Mouse (Mus musculus) stomach, postnatal 0 days (tissue): ENCODE results near the gene Lmf2. TPM values are rescaled to one million over a fixed set of nuclear protein-coding genes. Genes with fewer than 3 reads are reported as not detected.

ENCODE experiments used
- ATAC-seq: fragments of 200-750 bp; cut with Nextera tagmentation; 2 replicates; pipeline ENCODE4 v1.8.0; 2017; ENCODE audit not compliant: low FRiP score, low TSS enrichment
- DNase-seq: peaks from one replicate; pipeline ENCODE4 v3.0.0-alpha.2; 2016; ENCODE audit warnings: low spot score
- H3K27ac ChIP-seq: fragments of 300-500 bp; sonication (generic); replicated peaks from 2 replicates; pipeline ENCODE4 v1.5.1; 2014; ENCODE audit warnings: mild to moderate bottlenecking, control low read depth
- H3K27me3 ChIP-seq: fragments of 300-500 bp; sonication (generic); 2 replicates; pipeline ENCODE4 v1.6.1; 2014; ENCODE audit warnings: low read length; ENCODE audit not compliant: control insufficient read depth, insufficient read depth
- H3K36me3 ChIP-seq: fragments of 300-500 bp; sonication (generic); 2 replicates; pipeline ENCODE4 v1.6.1; 2014; ENCODE audit warnings: low read length, mixed read lengths; ENCODE audit not compliant: control insufficient read depth, insufficient read depth
- H3K4me1 ChIP-seq: fragments of 300-500 bp; sonication (generic); replicated peaks from 2 replicates; pipeline ENCODE4 v1.6.1; 2014; ENCODE audit warnings: antibody characterized with exemption; ENCODE audit not compliant: control insufficient read depth, insufficient read depth
- H3K4me2 ChIP-seq: fragments of 300-500 bp; sonication (generic); replicated peaks from 2 replicates; pipeline ENCODE4 v1.6.1; 2014; ENCODE audit warnings: low read depth, mild to moderate bottlenecking, control low read depth, moderate library complexity
- H3K4me3 ChIP-seq: fragments of 300-500 bp; sonication (generic); 2 replicates; pipeline ENCODE4 v1.5.1; 2014; ENCODE audit warnings: low read depth, low read length, control low read depth
- H3K9ac ChIP-seq: fragments of 300-500 bp; sonication (generic); 2 replicates; pipeline ENCODE4 v1.6.1; 2014; ENCODE audit warnings: mild to moderate bottlenecking, low read length, control low read depth, mixed read lengths
- H3K9me3 ChIP-seq: fragments of 300-500 bp; sonication (generic); 2 replicates; pipeline ENCODE4 v1.6.1; 2016; ENCODE audit warnings: low read length; ENCODE audit not compliant: control insufficient read depth
- CTCF ChIP-seq: IDR thresholded peaks from 2 replicates; pipeline ENCODE4 v1.5.1; 2016; ENCODE audit warnings: antibody characterized with exemption, low read depth, mild to moderate bottlenecking, moderate library complexity
- EP300 ChIP-seq: optimal IDR thresholded peaks from 2 replicates; pipeline ENCODE3; 2016; ENCODE audit warnings: antibody characterized with exemption
- WGBS: fragments of 180-500 bp; shearing (Covaris S2); extraction: QIAGEN DNeasy Blood & Tissue Kit; methylation state at CpG from one replicate; pipeline ENCODE4 v1.1.7; 2014; 5-methylcytosine and 5-hydroxymethylcytosine counted together
- microRNA-seq: library from miRNA; unstranded; fragments of <30 nt; microRNA quantifications from one replicate; pipeline ENCODE4, GENCODE M21; 2016
- polyA plus RNA-seq: library from polyadenylated mRNA; unstranded; fragments of >200 nt; fragmentation: Nextera tagmentation; extraction: Ambion mirVana; gene quantifications from 2 replicates; pipeline ENCODE4 v1.2.1, GENCODE M21; 2015

Lmf2 gene
- polyA plus RNA-seq, 1 experiment from 2014 or later: 24.4 TPM

- H3K27ac ChIP-seq: no peak overlapping the region
- 32% methylated on average over 3 of the region's 3 CpGs for WGBS
- peak overlapping the region; percentile 93 for H3K9ac ChIP-seq
- no peaks in the 10 kb centered on the region for H3K9me3 ChIP-seq
- H3K4me3 ChIP-seq: peak overlapping the region; percentile 98
- peaks cover 2% of the 10 kb centered on the region; the same call in 1 of the 2 replicates for H3K4me1 ChIP-seq
- H3K4me2 ChIP-seq: peak overlapping the region; percentile 89
- TF ChIP-seq EP300: no peak
- no peak for TF ChIP-seq CTCF
- H3K36me3 ChIP-seq: no peaks in the 10 kb centered on the region
- ATAC-seq (0 out of 2 replicates have a peak, but pooled peaks have one; percentile 1), DNase-seq (no peak)
- H3K27me3 ChIP-seq: no peaks in the 10 kb centered on the region
Observed at GRCm38 (mm10) chr15:89314107-89314506, 41.4 kb downstream of the Lmf2 start.

- no peak overlapping the region for H3K27ac ChIP-seq
- H3K4me1 ChIP-seq: peaks cover 2% of the 10 kb centered on the region; the same call in 1 of the 2 replicates
- no peaks in the 10 kb centered on the region for H3K27me3 ChIP-seq
- 69% methylated on average over 4 of the region's 4 CpGs for WGBS
- no peaks in the 10 kb centered on the region for H3K9me3 ChIP-seq
- no peak overlapping the region for H3K9ac ChIP-seq
- ATAC-seq (no peak), DNase-seq (no peak)
- H3K4me2 ChIP-seq: peak overlapping the region; percentile 89
- H3K36me3 ChIP-seq: no peaks in the 10 kb centered on the region
- TF ChIP-seq EP300 (no peak), CTCF (no peak)
- H3K4me3 ChIP-seq: no peak overlapping the region
Observed at GRCm38 (mm10) chr15:89313359-89313758, 42.1 kb downstream of the Lmf2 start.

GRCm38 (mm10) chr15:89309962-89310498 is 45.4 kb downstream of the Lmf2 start:
- no peak for TF ChIP-seq EP300
- TF ChIP-seq CTCF: no peak
- ATAC-seq (no peak), DNase-seq (no peak)
- Histone ChIP-seq H3K9ac (0 out of 2 replicates have a peak overlapping the region, but pooled peaks have one; percentile 13), H3K36me3 (peaks cover 16% of the 10 kb centered on the region), H3K9me3 (no peaks in the 10 kb centered on the region), H3K4me3 (no peak overlapping the region), H3K27me3 (no peaks in the 10 kb centered on the region), H3K4me2 (no peak overlapping the region), H3K27ac (no peak overlapping the region), H3K4me1 (peaks cover 2% of the 10 kb centered on the region; the same call in 1 of the 2 replicates)
- 31% methylated on average over 6 of the region's 6 CpGs for WGBS

- 80% methylated on average over 7 of the region's 7 CpGs for WGBS
- no peak for ATAC-seq
Observed at GRCm38 (mm10) chr15:89308406-89309139, 46.9 kb downstream of the Lmf2 start.

GRCm38 (mm10) chr15:89307461-89307860 is 48.0 kb downstream of the Lmf2 start:
- no peaks in the 10 kb centered on the region for H3K9me3 ChIP-seq
- H3K4me3 ChIP-seq: no peak overlapping the region
- H3K27ac ChIP-seq: no peak overlapping the region
- TF ChIP-seq CTCF (no peak), EP300 (no peak)
- H3K36me3 ChIP-seq: peaks cover 22% of the 10 kb centered on the region
- no peak overlapping the region for H3K4me2 ChIP-seq
- no peaks in the 10 kb centered on the region for H3K27me3 ChIP-seq
- H3K4me1 ChIP-seq: no peaks in the 10 kb centered on the region
- DNase-seq: no peak
- WGBS: 92% methylated on average over 13 of the region's 13 CpGs
- ATAC-seq: no peak
- no peak overlapping the region for H3K9ac ChIP-seq

More at GRCm38 (mm10) chr15:89308406-89309139, 46.9 kb downstream of the Lmf2 start:
- Histone ChIP-seq H3K9me3 (no peaks in the 10 kb centered on the region), H3K4me1 (no peaks in the 10 kb centered on the region; the same call in 1 of the 2 replicates), H3K9ac (no peak overlapping the region), H3K36me3 (peaks cover 20% of the 10 kb centered on the region), H3K27ac (no peak overlapping the region), H3K4me3 (no peak overlapping the region), H3K27me3 (no peaks in the 10 kb centered on the region), H3K4me2 (no peak overlapping the region)
- TF ChIP-seq EP300 (no peak), CTCF (no peak)
- DNase-seq: no peak

GRCm38 (mm10) chr15:89305966-89306365 is 49.5 kb downstream of the Lmf2 start:
- WGBS: 72% methylated on average over 1 of the region's 1 CpGs

More at GRCm38 (mm10) chr15:89305966-89306365, 49.5 kb downstream of the Lmf2 start:
- Histone ChIP-seq H3K4me1 (no peaks in the 10 kb centered on the region), H3K9ac (no peak overlapping the region), H3K27ac (no peak overlapping the region), H3K4me2 (no peak overlapping the region), H3K27me3 (no peaks in the 10 kb centered on the region), H3K36me3 (peaks cover 31% of the 10 kb centered on the region), H3K4me3 (no peak overlapping the region), H3K9me3 (no peaks in the 10 kb centered on the region)
- DNase-seq: no peak
- no peak for ATAC-seq
- TF ChIP-seq EP300 (no peak), CTCF (no peak)

Small RNAs within 50 kb of the gene (microRNA-seq; reads per million reads assigned to microRNA genes)
- not detected for gene Mir6959

Other genes starting within 250 kb of the Lmf2 start
- 4.0 and 5.2 TPM in 2 replicates for gene Tubgcp6, start 232.5 kb downstream of the Lmf2 start, polyA plus RNA-seq
- gene Hdac10, start 227.0 kb downstream of the Lmf2 start, polyA plus RNA-seq: 10.7 and 12.4 TPM in 2 replicates
- 3.1 and 3.2 TPM in 2 replicates for gene Mapk12, start 215.0 kb downstream of the Lmf2 start, polyA plus RNA-seq
- gene Mapk11, start 206.0 kb downstream of the Lmf2 start, polyA plus RNA-seq: 1.8 and 2.1 TPM in 2 replicates
- 75.2 and 85.9 TPM in 2 replicates for gene Plxnb2, start 174.9 kb downstream of the Lmf2 start, polyA plus RNA-seq
- gene Dennd6b, start 159.2 kb downstream of the Lmf2 start, polyA plus RNA-seq: 4.1 and 5.3 TPM in 2 replicates
- gene Ppp6r2, start 144.1 kb downstream of the Lmf2 start, polyA plus RNA-seq: 16.2 and 17.2 TPM in 2 replicates
- 27.6 and 31.9 TPM in 2 replicates for gene Sbf1, start 40.3 kb downstream of the Lmf2 start, polyA plus RNA-seq
- gene Adm2, start 32.9 kb downstream of the Lmf2 start, polyA plus RNA-seq: 0.44 and 0.47 TPM in 2 replicates
- 0.17 TPM in 1 of 2 replicates, not detected in the other for gene Miox, start 21.3 kb downstream of the Lmf2 start, polyA plus RNA-seq
- gene Ncaph2, start 60 bp upstream of the Lmf2 start, polyA plus RNA-seq: 69.4 and 72.8 TPM in 2 replicates
- 6.3 and 7.4 TPM in 2 replicates for gene Sco2, start 18.2 kb upstream of the Lmf2 start, polyA plus RNA-seq
- gene Tymp, start 21.4 kb upstream of the Lmf2 start, polyA plus RNA-seq: 1.4 and 1.6 TPM in 2 replicates
- 0.56 and 0.80 TPM in 2 replicates for gene Odf3b, start 23.6 kb upstream of the Lmf2 start, polyA plus RNA-seq
- gene Klhdc7b, start 29.3 kb upstream of the Lmf2 start, polyA plus RNA-seq: 0.02 TPM in 1 of 2 replicates, not detected in the other
- 0.25 TPM in 1 of 2 replicates, not detected in the other for gene Syce3, start 54.8 kb upstream of the Lmf2 start, polyA plus RNA-seq
- 0.51 and 0.63 TPM in 2 replicates for gene Cpt1b, start 70.2 kb upstream of the Lmf2 start, polyA plus RNA-seq
- gene C730034F03Rik, start 73.9 kb upstream of the Lmf2 start, polyA plus RNA-seq: 1.3 and 1.6 TPM in 2 replicates
- gene Gm44502, start 74.0 kb upstream of the Lmf2 start, polyA plus RNA-seq: not detected in 2 replicates
- 46.8 and 47.9 TPM in 2 replicates for gene Chkb, start 74.2 kb upstream of the Lmf2 start, polyA plus RNA-seq
- 1.6 and 1.9 TPM in 2 replicates for gene Mapk8ip2, start 98.3 kb upstream of the Lmf2 start, polyA plus RNA-seq
- 10.3 and 11.1 TPM in 2 replicates for gene Arsa, start 121.8 kb upstream of the Lmf2 start, polyA plus RNA-seq
- gene Shank3, start 144.0 kb upstream of the Lmf2 start, polyA plus RNA-seq: 0.35 and 0.40 TPM in 2 replicates
- 0.08 TPM in 1 of 2 replicates, not detected in the other for gene Acr, start 212.7 kb upstream of the Lmf2 start, polyA plus RNA-seq
- gene Rabl2, start 236.3 kb upstream of the Lmf2 start, polyA plus RNA-seq: 13.4 and 14.2 TPM in 2 replicates